Mouse (Mus musculus) brain, adult 10 weeks (tissue): Measurements from ENCODE around the gene Hist1h1a. TPM values are rescaled to one million over a fixed set of nuclear protein-coding genes. Genes with fewer than 3 reads are reported as not detected.

Experiments
- polyA plus RNA-seq: library from polyadenylated mRNA; stranded (reverse); fragments of 350-450 nt; fragmentation: Illumina TruSeq; extraction: RNeasy Lipid Tissue Mini Kit (QIAGEN cat#74804); gene quantifications from one replicate; pipeline ENCODE4 v1.2.3, GENCODE M21; 2015; ENCODE audit warnings: low read depth, low replicate concordance

The Hist1h1a gene
- not detected for polyA plus RNA-seq

GRCm38 (mm10) chr13:23763586-23764323 lies at the start of gene Hist1h1a:
Gene Hist1h1a (plus strand): TSS chr13:23763666.

GRCm38 (mm10) chr13:23738677-23739068 lies 24.8 kb upstream of the Hist1h1a start, which contains the start of gene Hist1h1c:
Gene Hist1h1c (plus strand): TSS chr13:23738808.

GRCm38 (mm10) chr13:23745381-23746161 lies 17.9 kb upstream of the Hist1h1a start, which contains the start of gene Hist1h3c:
Gene Hist1h3c (minus strand): TSS chr13:23745602.

GRCm38 (mm10) chr13:23746201-23747080 lies 17.0 kb upstream of the Hist1h1a start, which contains the start of gene Hist1h2bb:
Gene Hist1h2bb (plus strand): TSS chr13:23746734.

GRCm38 (mm10) chr13:23750839-23751477 lies 12.5 kb upstream of the Hist1h1a start, which contains the start of gene Hist1h2ab:
Gene Hist1h2ab (plus strand): TSS chr13:23751126.

GRCm38 (mm10) chr13:23752067-23752741 lies 11.3 kb upstream of the Hist1h1a start, which contains the start of gene Hist1h3b:
Gene Hist1h3b (plus strand): TSS chr13:23752267.

GRCm38 (mm10) chr13:23756790-23757189 lies 6.7 kb upstream of the Hist1h1a start, which contains the start of gene Hist1h4b:
Gene Hist1h4b (plus strand): TSS chr13:23757013.

GRCm38 (mm10) chr13:23760972-23761864 lies 2.2 kb upstream of the Hist1h1a start, which contains the start of gene Hist1h4a:
Gene Hist1h4a (minus strand): TSS chr13:23761230.

GRCm38 (mm10) chr13:23761871-23762821 lies 1.3 kb upstream of the Hist1h1a start, which contains the start of gene Hist1h3a:
Gene Hist1h3a (minus strand): TSS chr13:23762386.

GRCm38 (mm10) chr13:23769613-23770012 lies 6.1 kb downstream of the Hist1h1a start, which contains the start of gene Trim38:
Gene Trim38 (plus strand): TSS chr13:23769913.

GRCm38 (mm10) chr13:23806422-23807052 lies 43.1 kb downstream of the Hist1h1a start, which contains the start of gene Slc17a2:
Gene Slc17a2 (plus strand): TSS chr13:23806993.

Other genes starting within 250 kb of the Hist1h1a start
- 5.4 TPM for gene Hist1h4h, start 232.6 kb upstream of the Hist1h1a start, polyA plus RNA-seq
- not detected for gene Hist1h2af, start 229.8 kb upstream of the Hist1h1a start, polyA plus RNA-seq
- gene Hist1h3g, start 228.2 kb upstream of the Hist1h1a start, polyA plus RNA-seq, result not detected
- 0.37 TPM for gene Hist1h2bh, start 220.3 kb upstream of the Hist1h1a start, polyA plus RNA-seq
- gene Hist1h3f, start 219.6 kb upstream of the Hist1h1a start, polyA plus RNA-seq, result not detected
- not detected for gene Hist1h4f, start 212.0 kb upstream of the Hist1h1a start, polyA plus RNA-seq
- 0.06 TPM for gene Hist1h1d, start 210.4 kb upstream of the Hist1h1a start, polyA plus RNA-seq
- gene Hist1h3e, start 201.3 kb upstream of the Hist1h1a start, polyA plus RNA-seq, result not detected
- gene Hist1h2ae, start 192.4 kb upstream of the Hist1h1a start, polyA plus RNA-seq, result not detected
- 3.5 TPM for gene Hist1h2bg, start 192.3 kb upstream of the Hist1h1a start, polyA plus RNA-seq
- not detected for gene Hist1h2bf, start 189.5 kb upstream of the Hist1h1a start, polyA plus RNA-seq
- not detected for gene Hist1h2ad, start 189.3 kb upstream of the Hist1h1a start, polyA plus RNA-seq
- 0.76 TPM for gene Hist1h3d, start 187.9 kb upstream of the Hist1h1a start, polyA plus RNA-seq
- not detected for gene Hist1h4d, start 182.1 kb upstream of the Hist1h1a start, polyA plus RNA-seq
- gene Hist1h2be, start 142.5 kb upstream of the Hist1h1a start, polyA plus RNA-seq, result 6.4 TPM
- 3.1 TPM for gene Hist1h1e, start 141.1 kb upstream of the Hist1h1a start, polyA plus RNA-seq
- gene Hist1h2ac, start 79.7 kb upstream of the Hist1h1a start, polyA plus RNA-seq, result 2.0 TPM
- gene Hist1h2bc, start 79.5 kb upstream of the Hist1h1a start, polyA plus RNA-seq, result 79.4 TPM
- not detected for gene Hist1h1t, start 67.9 kb upstream of the Hist1h1a start, polyA plus RNA-seq
- gene Hist1h4c, start 65.2 kb upstream of the Hist1h1a start, polyA plus RNA-seq, result 1.3 TPM
- gene Hfe, start 52.8 kb upstream of the Hist1h1a start, polyA plus RNA-seq, result 4.4 TPM
- 35.3 TPM for gene Hist1h1c, start 24.9 kb upstream of the Hist1h1a start, polyA plus RNA-seq
- not detected for gene Hist1h3c, start 18.1 kb upstream of the Hist1h1a start, polyA plus RNA-seq
- not detected for gene Hist1h2bb, start 16.9 kb upstream of the Hist1h1a start, polyA plus RNA-seq
- gene Hist1h2ab, start 12.5 kb upstream of the Hist1h1a start, polyA plus RNA-seq, result not detected
- not detected for gene Hist1h3b, start 11.4 kb upstream of the Hist1h1a start, polyA plus RNA-seq
- not detected for gene Hist1h4b, start 6.7 kb upstream of the Hist1h1a start, polyA plus RNA-seq
- not detected for gene Hist1h4a, start 2.4 kb upstream of the Hist1h1a start, polyA plus RNA-seq
- not detected for gene Hist1h3a, start 1.3 kb upstream of the Hist1h1a start, polyA plus RNA-seq
- not detected for gene Trim38, start 6.2 kb downstream of the Hist1h1a start, polyA plus RNA-seq
- gene Slc17a2, start 43.3 kb downstream of the Hist1h1a start, polyA plus RNA-seq, result not detected
- gene Slc17a3, start 75.8 kb downstream of the Hist1h1a start, polyA plus RNA-seq, result not detected
- not detected for gene Slc17a1, start 104.1 kb downstream of the Hist1h1a start, polyA plus RNA-seq
- gene Slc17a4, start 151.3 kb downstream of the Hist1h1a start, polyA plus RNA-seq, result not detected
- not detected for gene Hist1h2ba, start 170.5 kb downstream of the Hist1h1a start, polyA plus RNA-seq
- gene Hist1h2aa, start 170.8 kb downstream of the Hist1h1a start, polyA plus RNA-seq, result not detected
- gene Scgn, start 227.5 kb downstream of the Hist1h1a start, polyA plus RNA-seq, result 0.43 TPM